Mouse (Mus musculus): ENCODE results near the gene Kcna10. TPM values are rescaled to one million over a fixed set of nuclear protein-coding genes. Genes with fewer than 3 reads are reported as not detected.
A peak's percentile ranks its signal among the peaks of the same experiment; 100 is the strongest.

Kcna10 gene
- polyA plus RNA-seq, 1 experiment from 2014 or later: not detected

- H3K27ac ChIP-seq (replicated peaks; ENCODE audit: low read depth, low read length): no peak overlapping the region
- no peaks in the 10 kb centered on the region for H3K9me3 ChIP-seq (ENCODE audit: control insufficient read depth, low read length)
- no peak overlapping the region for H3K4me3 ChIP-seq (ENCODE audit: low read depth, low read length)
- ATAC-seq (ENCODE audit: insufficient number of reproducible peaks, low FRiP score, low TSS enrichment, low read depth): no peak
- no peak for DNase-seq (ENCODE audit: low spot score)
- no peak overlapping the region for H3K9ac ChIP-seq (ENCODE audit: low read length)
- whole genome bisulfite sequencing: 56% methylated on average over 3 of the region's 3 CpGs
- no peaks in the 10 kb centered on the region; the same call in 1 of the 2 replicates for H3K27me3 ChIP-seq (ENCODE audit: control insufficient read depth, insufficient read depth, low read length)
- H3K4me1 ChIP-seq (ENCODE audit: control insufficient read depth, insufficient read depth, low read length): peaks cover 3% of the 10 kb centered on the region; the same call in 1 of the 2 replicates
- no peaks in the 10 kb centered on the region for H3K36me3 ChIP-seq (ENCODE audit: control insufficient read depth, insufficient read depth, low read length)
- H3K4me2 ChIP-seq (ENCODE audit: low read depth, severe bottlenecking): peak overlapping the region; percentile 33; the same call in 1 of the 2 replicates
Measured at GRCm38 (mm10) chr3:107159418-107159817, 23.4 kb upstream of the Kcna10 start.

GRCm38 (mm10) chr3:107159859-107160324 is 23.0 kb upstream of the Kcna10 start:
- ATAC-seq (ENCODE audit: insufficient number of reproducible peaks, low FRiP score, low TSS enrichment, low read depth) (no peak; the same call in 1 of the 2 replicates), DNase-seq (ENCODE audit: low spot score) (peak; percentile 55)
- no peaks in the 10 kb centered on the region for H3K9me3 ChIP-seq (ENCODE audit: control insufficient read depth, low read length)
- no peaks in the 10 kb centered on the region; the same call in 1 of the 2 replicates for H3K27me3 ChIP-seq (ENCODE audit: control insufficient read depth, insufficient read depth, low read length)
- H3K36me3 ChIP-seq (ENCODE audit: control insufficient read depth, insufficient read depth, low read length): no peaks in the 10 kb centered on the region
- 4% methylated on average over 17 of the region's 17 CpGs for WGBS
- H3K9ac ChIP-seq (ENCODE audit: low read length): no peak overlapping the region
- H3K4me3 ChIP-seq (ENCODE audit: low read depth, low read length): no peak overlapping the region
- H3K4me1 ChIP-seq (ENCODE audit: control insufficient read depth, insufficient read depth, low read length): peaks cover 3% of the 10 kb centered on the region; the same call in 1 of the 2 replicates
- no peak overlapping the region for H3K27ac ChIP-seq (replicated peaks; ENCODE audit: low read depth, low read length)
- peak overlapping the region; percentile 33; the same call in 1 of the 2 replicates for H3K4me2 ChIP-seq (ENCODE audit: low read depth, severe bottlenecking)

- Histone ChIP-seq H3K9me3 (ENCODE audit: control insufficient read depth, low read length) (no peaks in the 10 kb centered on the region), H3K4me3 (ENCODE audit: low read depth, low read length) (no peak overlapping the region), H3K27ac (replicated peaks; ENCODE audit: low read depth, low read length) (no peak overlapping the region), H3K4me1 (ENCODE audit: control insufficient read depth, insufficient read depth, low read length) (peaks cover 3% of the 10 kb centered on the region; the same call in 1 of the 2 replicates), H3K9ac (ENCODE audit: low read length) (no peak overlapping the region), H3K36me3 (ENCODE audit: control insufficient read depth, insufficient read depth, low read length) (no peaks in the 10 kb centered on the region), H3K4me2 (ENCODE audit: low read depth, severe bottlenecking) (no peak overlapping the region), H3K27me3 (ENCODE audit: control insufficient read depth, insufficient read depth, low read length) (no peaks in the 10 kb centered on the region; the same call in 1 of the 2 replicates)
- no peak for ATAC-seq (ENCODE audit: insufficient number of reproducible peaks, low FRiP score, low TSS enrichment, low read depth)
- 93% methylated on average over 2 of the region's 2 CpGs for WGBS
- DNase-seq (ENCODE audit: low spot score): no peak
Measured at GRCm38 (mm10) chr3:107162741-107163140, 20.1 kb upstream of the Kcna10 start.

- DNase-seq (ENCODE audit: low spot score) (no peak), ATAC-seq (ENCODE audit: insufficient number of reproducible peaks, low FRiP score, low TSS enrichment, low read depth) (no peak)
- Histone ChIP-seq H3K27ac (replicated peaks; ENCODE audit: low read depth, low read length) (no peak overlapping the region), H3K4me3 (ENCODE audit: low read depth, low read length) (no peak overlapping the region), H3K27me3 (ENCODE audit: control insufficient read depth, insufficient read depth, low read length) (no peaks in the 10 kb centered on the region), H3K36me3 (ENCODE audit: control insufficient read depth, insufficient read depth, low read length) (no peaks in the 10 kb centered on the region), H3K4me2 (ENCODE audit: low read depth, severe bottlenecking) (no peak overlapping the region), H3K4me1 (ENCODE audit: control insufficient read depth, insufficient read depth, low read length) (no peaks in the 10 kb centered on the region), H3K9ac (ENCODE audit: low read length) (no peak overlapping the region), H3K9me3 (ENCODE audit: control insufficient read depth, low read length) (no peaks in the 10 kb centered on the region)
- 83% methylated on average over 2 of the region's 2 CpGs for WGBS
Measured at GRCm38 (mm10) chr3:107169552-107169951, 13.3 kb upstream of the Kcna10 start.

- WGBS: 78% methylated on average over 3 of the region's 3 CpGs
- H3K4me1 ChIP-seq (ENCODE audit: control insufficient read depth, insufficient read depth, low read length): no peaks in the 10 kb centered on the region
- no peak overlapping the region for H3K9ac ChIP-seq (ENCODE audit: low read length)
- H3K27ac ChIP-seq (replicated peaks; ENCODE audit: low read depth, low read length): no peak overlapping the region
- H3K36me3 ChIP-seq (ENCODE audit: control insufficient read depth, insufficient read depth, low read length): no peaks in the 10 kb centered on the region
- no peak overlapping the region for H3K4me2 ChIP-seq (ENCODE audit: low read depth, severe bottlenecking)
- H3K27me3 ChIP-seq (ENCODE audit: control insufficient read depth, insufficient read depth, low read length): no peaks in the 10 kb centered on the region
- H3K9me3 ChIP-seq (ENCODE audit: control insufficient read depth, low read length): no peaks in the 10 kb centered on the region
- ATAC-seq (ENCODE audit: insufficient number of reproducible peaks, low FRiP score, low TSS enrichment, low read depth) (no peak), DNase-seq (ENCODE audit: low spot score) (no peak)
- H3K4me3 ChIP-seq (ENCODE audit: low read depth, low read length): no peak overlapping the region
Measured at GRCm38 (mm10) chr3:107171964-107172363, 10.9 kb upstream of the Kcna10 start.

GRCm38 (mm10) chr3:107172556-107172955 is 10.3 kb upstream of the Kcna10 start:
- no peaks in the 10 kb centered on the region for H3K36me3 ChIP-seq (ENCODE audit: control insufficient read depth, insufficient read depth, low read length)
- H3K4me3 ChIP-seq (ENCODE audit: low read depth, low read length): no peak overlapping the region
- H3K4me2 ChIP-seq (ENCODE audit: low read depth, severe bottlenecking): no peak overlapping the region
- no peaks in the 10 kb centered on the region for H3K9me3 ChIP-seq (ENCODE audit: control insufficient read depth, low read length)
- no peaks in the 10 kb centered on the region for H3K4me1 ChIP-seq (ENCODE audit: control insufficient read depth, insufficient read depth, low read length)
- no peaks in the 10 kb centered on the region for H3K27me3 ChIP-seq (ENCODE audit: control insufficient read depth, insufficient read depth, low read length)
- H3K9ac ChIP-seq (ENCODE audit: low read length): no peak overlapping the region
- 90% methylated on average over 1 of the region's 1 CpGs for WGBS
- H3K27ac ChIP-seq (replicated peaks; ENCODE audit: low read depth, low read length): no peak overlapping the region
- no peak for DNase-seq (ENCODE audit: low spot score)
- ATAC-seq (ENCODE audit: insufficient number of reproducible peaks, low FRiP score, low TSS enrichment, low read depth): no peak

- H3K27ac ChIP-seq (replicated peaks; ENCODE audit: low read depth, low read length): no peak overlapping the region
- H3K27me3 ChIP-seq (ENCODE audit: control insufficient read depth, insufficient read depth, low read length): no peaks in the 10 kb centered on the region
- H3K36me3 ChIP-seq (ENCODE audit: control insufficient read depth, insufficient read depth, low read length): no peaks in the 10 kb centered on the region
- DNase-seq (ENCODE audit: low spot score) (no peak), ATAC-seq (ENCODE audit: insufficient number of reproducible peaks, low FRiP score, low TSS enrichment, low read depth) (no peak)
- H3K4me3 ChIP-seq (ENCODE audit: low read depth, low read length): no peak overlapping the region
- H3K4me1 ChIP-seq (ENCODE audit: control insufficient read depth, insufficient read depth, low read length): no peaks in the 10 kb centered on the region
- WGBS: 70% methylated on average over 4 of the region's 4 CpGs
- no peak overlapping the region for H3K9ac ChIP-seq (ENCODE audit: low read length)
- no peaks in the 10 kb centered on the region for H3K9me3 ChIP-seq (ENCODE audit: control insufficient read depth, low read length)
- H3K4me2 ChIP-seq (ENCODE audit: low read depth, severe bottlenecking): no peak overlapping the region
Measured at GRCm38 (mm10) chr3:107175486-107175885, 7.4 kb upstream of the Kcna10 start.

- Histone ChIP-seq H3K4me2 (ENCODE audit: low read depth, severe bottlenecking) (no peak overlapping the region), H3K27ac (replicated peaks; ENCODE audit: low read depth, low read length) (no peak overlapping the region), H3K4me3 (ENCODE audit: low read depth, low read length) (no peak overlapping the region), H3K4me1 (ENCODE audit: control insufficient read depth, insufficient read depth, low read length) (no peaks in the 10 kb centered on the region), H3K9me3 (ENCODE audit: control insufficient read depth, low read length) (no peaks in the 10 kb centered on the region), H3K36me3 (ENCODE audit: control insufficient read depth, insufficient read depth, low read length) (no peaks in the 10 kb centered on the region), H3K27me3 (ENCODE audit: control insufficient read depth, insufficient read depth, low read length) (no peaks in the 10 kb centered on the region), H3K9ac (ENCODE audit: low read length) (no peak overlapping the region)
- ATAC-seq (ENCODE audit: insufficient number of reproducible peaks, low FRiP score, low TSS enrichment, low read depth): no peak
- 66% methylated on average over 9 of the region's 9 CpGs for WGBS
- DNase-seq (ENCODE audit: low spot score): no peak
Measured at GRCm38 (mm10) chr3:107176501-107176900, 6.4 kb upstream of the Kcna10 start.

- no peak for ATAC-seq (ENCODE audit: insufficient number of reproducible peaks, low FRiP score, low TSS enrichment, low read depth)
Measured at GRCm38 (mm10) chr3:107180860-107181259, 2.0 kb upstream of the Kcna10 start.

More at GRCm38 (mm10) chr3:107180860-107181259, 2.0 kb upstream of the Kcna10 start:
- no peak overlapping the region for H3K9ac ChIP-seq (ENCODE audit: low read length)
- H3K4me2 ChIP-seq (ENCODE audit: low read depth, severe bottlenecking): no peak overlapping the region
- H3K9me3 ChIP-seq (ENCODE audit: control insufficient read depth, low read length): no peaks in the 10 kb centered on the region
- H3K4me3 ChIP-seq (ENCODE audit: low read depth, low read length): no peak overlapping the region
- H3K27me3 ChIP-seq (ENCODE audit: control insufficient read depth, insufficient read depth, low read length): no peaks in the 10 kb centered on the region
- no peak for DNase-seq (ENCODE audit: low spot score)
- WGBS: 74% methylated on average over 2 of the region's 2 CpGs
- H3K4me1 ChIP-seq (ENCODE audit: control insufficient read depth, insufficient read depth, low read length): no peaks in the 10 kb centered on the region
- H3K36me3 ChIP-seq (ENCODE audit: control insufficient read depth, insufficient read depth, low read length): no peaks in the 10 kb centered on the region
- H3K27ac ChIP-seq (replicated peaks; ENCODE audit: low read depth, low read length): no peak overlapping the region

Data from limb, embryonic 11.5 days (tissue).